Comparison of ENCODE assay signal across 16 mouse cellular contexts in the genomic region with DNA sequence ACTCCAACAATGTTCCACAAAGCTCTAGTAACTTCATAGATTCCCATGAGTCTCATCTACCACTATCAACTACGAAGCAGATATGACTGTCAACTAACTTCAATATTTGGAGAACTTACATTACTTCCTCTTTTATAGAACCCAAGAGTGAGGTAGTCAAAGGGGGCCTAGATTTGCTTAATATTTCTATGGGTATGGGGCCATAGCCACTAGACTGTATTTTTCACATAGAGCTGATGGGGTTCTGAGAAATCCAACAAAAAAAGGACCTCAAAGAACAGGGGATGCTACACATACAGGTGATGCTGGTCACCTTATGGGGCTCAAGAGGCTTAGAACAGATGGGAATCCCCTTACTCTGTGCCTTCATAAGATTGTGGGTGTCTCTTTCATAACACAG.
"Had no signal": no experiment of that assay in that cellular context is flagged by ENCODE, and none has a peak within 500 bp of the region (broad histone marks: within the 10 kb centered on the region; RNA-seq: fewer than 3 reads in every experiment).

No protein-coding gene starts in this region.

- H3K9ac ChIP-seq: kidney, embryonic 15.5 days; limb, embryonic 12.5 days; liver, embryonic 13.5 days; liver, postnatal 0 days; neural tube, embryonic 12.5 days; stomach, embryonic 15.5 days had no signal

- H3K4me2 ChIP-seq: kidney, embryonic 15.5 days; limb, embryonic 12.5 days; liver, embryonic 13.5 days; neural tube, embryonic 12.5 days; stomach, embryonic 15.5 days had no signal

- DNase-seq: kidney, adult 2 months; kidney, postnatal 14 days; layer of hippocampus, adult 9-11 months; layer of hippocampus, postnatal 36 days; liver; liver, embryonic 13.5 days; liver, postnatal 0 days; midbrain, embryonic 14.5 days; right cerebral cortex, postnatal 14 days; thymus, adult 2 months; thymus, postnatal 4 days had no signal

- H3K4me3 ChIP-seq: kidney, embryonic 15.5 days; limb, embryonic 12.5 days; liver, embryonic 13.5 days; midbrain, embryonic 10.5 days; neural tube, embryonic 12.5 days; stomach, embryonic 15.5 days had no signal

- H3K4me1 ChIP-seq: kidney, embryonic 15.5 days; neural tube, embryonic 12.5 days had no signal

- H3K9me3 ChIP-seq: kidney, embryonic 15.5 days; limb, embryonic 12.5 days; liver, embryonic 13.5 days; midbrain, embryonic 10.5 days; neural tube, embryonic 12.5 days; stomach, embryonic 15.5 days had no signal

- H3K36me3 ChIP-seq: kidney, embryonic 15.5 days; limb, embryonic 12.5 days; midbrain, embryonic 10.5 days; neural tube, embryonic 12.5 days; stomach, embryonic 15.5 days had no signal

- H3K27ac ChIP-seq: kidney, embryonic 15.5 days; limb, embryonic 12.5 days; liver, embryonic 13.5 days; midbrain, embryonic 10.5 days; neural tube, embryonic 12.5 days; stomach, embryonic 15.5 days had no signal

- H3K27me3 ChIP-seq: kidney, embryonic 15.5 days; limb, embryonic 12.5 days; liver, embryonic 13.5 days; neural tube, embryonic 12.5 days; stomach, embryonic 15.5 days had no signal
